Mouse (Mus musculus) liver, adult 2 months (tissue): ENCODE data around the gene Siglec1. TPM values are rescaled to one million over a fixed set of nuclear protein-coding genes. Genes with fewer than 3 reads are reported as not detected.
A peak's percentile ranks its signal among the peaks of the same experiment; 100 is the strongest.

Experiments
- DNase-seq: peaks from one replicate; pipeline ENCODE4 v3.0.0-alpha.2; 2011; ENCODE audit warnings: low read depth, low spot score; ENCODE audit errors: extremely low read depth
- H3K27ac ChIP-seq: fragments of 200-500 bp; replicated peaks from 2 replicates; pipeline ENCODE4 v1.5.1; 2012; ENCODE audit warnings: low read depth, mild to moderate bottlenecking, control low read depth, inconsistent platforms, low read length; ENCODE audit not compliant: insufficient read depth
- H3K27me3 ChIP-seq: fragments of 200-500 bp; 2 replicates; pipeline ENCODE4 v1.6.1; 2012; ENCODE audit warnings: mild to moderate bottlenecking, moderate library complexity, low read length, inconsistent platforms; ENCODE audit not compliant: control insufficient read depth, insufficient read depth
- H3K36me3 ChIP-seq: fragments of 200-500 bp; 2 replicates; pipeline ENCODE4 v1.6.1; 2012; ENCODE audit warnings: low read length, inconsistent platforms; ENCODE audit not compliant: control insufficient read depth, insufficient read depth
- H3K4me1 ChIP-seq: fragments of 200-500 bp; 2 replicates; pipeline ENCODE4 v1.6.1; 2011; ENCODE audit warnings: low read length; ENCODE audit not compliant: control insufficient read depth, insufficient read depth
- H3K4me3 ChIP-seq: fragments of 200-500 bp; 2 replicates; pipeline ENCODE4 v1.5.1; 2011; ENCODE audit warnings: low read depth, mild to moderate bottlenecking, control low read depth, low read length, moderate library complexity; ENCODE audit not compliant: insufficient read depth
- H3K79me2 ChIP-seq: fragments of 200-500 bp; 2 replicates; pipeline ENCODE4 v1.6.1; 2012; ENCODE audit warnings: inconsistent platforms, mild to moderate bottlenecking, low read length, moderate library complexity; ENCODE audit not compliant: control insufficient read depth, insufficient read depth
- H3K9ac ChIP-seq: fragments of 200-500 bp; 2 replicates; pipeline ENCODE4 v1.6.1; 2012; ENCODE audit warnings: low read depth, mild to moderate bottlenecking, control low read depth, inconsistent platforms, low read length
- CTCF ChIP-seq: fragments of 200-500 bp; IDR thresholded peaks from 2 replicates; pipeline ENCODE4 v1.5.1; 2011; ENCODE audit warnings: low read depth, low read length, control low read depth
- POLR2A ChIP-seq: fragments of 200-500 bp; IDR thresholded peaks from 2 replicates; pipeline ENCODE4 v1.6.1; 2011; ENCODE audit warnings: low read length, control low read depth; ENCODE audit not compliant: insufficient read depth; ENCODE audit errors: extremely low read depth
- WGBS: fragments of 180-500 bp; shearing (Covaris S2); methylation state at CpG from one replicate; pipeline ENCODE4 v1.1.7; 2018; 5-methylcytosine and 5-hydroxymethylcytosine counted together
- polyA plus RNA-seq: library from polyadenylated mRNA; depleted of rRNA; stranded (reverse); fragments of >200 nt; gene quantifications from 2 replicates; pipeline ENCODE4 v1.2.3, GENCODE M21; 2012
- total RNA-seq: library from RNA; depleted of rRNA; stranded (reverse); fragments of >200 nt; gene quantifications from 2 replicates; pipeline ENCODE4 v1.2.3, GENCODE M21; 2014

Gene Siglec1
- total and polyA plus RNA-seq, 2 experiments, result 4.5 to 9.9 TPM

DNA sequence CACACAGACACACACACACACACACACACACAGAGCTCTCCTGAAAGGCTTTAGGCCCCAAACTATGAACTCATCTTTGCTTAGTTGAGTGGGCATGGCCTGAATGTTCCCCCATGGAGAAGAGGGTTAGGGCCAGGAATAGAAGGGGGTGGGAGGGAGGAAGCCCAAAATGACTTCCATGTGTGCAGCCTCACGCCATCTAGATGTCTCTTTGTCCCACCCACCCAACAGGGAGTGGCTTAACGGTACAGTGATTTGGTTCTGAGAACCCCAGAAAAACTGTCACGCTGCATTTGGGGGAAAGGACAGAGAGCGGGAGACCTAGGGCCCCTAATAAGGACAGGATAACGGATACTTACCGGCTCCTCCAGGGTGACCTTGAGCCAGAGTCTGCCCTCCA is 25.8 kb downstream of the Siglec1 start:
- 82% methylated on average over 6 of the region's 6 CpGs for WGBS

DNA sequence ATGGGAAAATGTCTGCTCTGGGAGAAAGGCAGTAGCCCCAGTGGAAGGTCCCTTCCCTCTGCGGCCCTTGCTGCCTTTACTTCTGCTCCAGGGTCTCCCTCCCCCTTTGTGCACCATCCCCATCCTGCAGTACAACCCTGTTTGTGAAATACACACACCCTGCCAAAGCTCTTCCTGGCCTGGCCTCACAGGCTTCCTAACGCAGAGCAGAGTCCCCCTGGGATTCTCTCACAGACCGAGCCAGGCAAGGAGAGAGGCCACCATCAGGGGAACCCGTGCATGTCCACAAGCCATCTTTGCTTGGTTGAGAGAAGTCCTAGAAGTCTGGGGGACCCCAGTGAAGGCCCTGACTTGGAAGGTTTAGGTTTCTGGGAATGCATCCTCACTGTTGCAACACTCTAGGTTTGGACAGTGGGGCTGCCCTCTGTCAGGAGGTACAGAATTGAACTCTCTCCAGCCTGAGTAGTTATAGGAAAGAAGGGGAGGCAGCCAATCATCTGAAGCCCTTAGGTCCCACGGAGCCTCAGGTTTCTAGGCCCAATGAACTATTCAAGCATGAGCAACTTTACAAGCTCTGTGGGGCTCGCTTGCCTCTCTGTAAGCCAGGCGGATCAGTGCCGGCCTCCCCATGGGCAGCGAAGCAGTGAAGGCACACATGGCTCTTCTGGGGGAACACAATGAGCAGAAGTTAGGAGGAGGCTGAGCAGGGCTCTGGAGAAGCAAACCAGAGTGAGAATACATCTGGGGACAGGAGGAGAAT is 26.6 kb downstream of the Siglec1 start:
- Histone ChIP-seq H3K9ac (no peak overlapping the region), H3K36me3 (no peaks in the 10 kb centered on the region), H3K4me1 (no peaks in the 10 kb centered on the region), H3K79me2 (no peaks in the 10 kb centered on the region), H3K27ac (no peak overlapping the region), H3K27me3 (peaks cover 6% of the 10 kb centered on the region), H3K4me3 (no peak overlapping the region)
- TF ChIP-seq POLR2A, result no peak
- DNase-seq, result no peak
- 80% methylated on average over 9 of the region's 9 CpGs for WGBS

More for the DNA sequence above, 25.8 kb downstream of the Siglec1 start:
- Histone ChIP-seq H3K9ac (no peak overlapping the region), H3K79me2 (no peaks in the 10 kb centered on the region), H3K4me3 (no peak overlapping the region), H3K36me3 (no peaks in the 10 kb centered on the region), H3K27me3 (no peaks in the 10 kb centered on the region; the same call in 1 of the 2 replicates), H3K27ac (no peak overlapping the region), H3K4me1 (no peaks in the 10 kb centered on the region)
- DNase-seq, result no peak
- TF ChIP-seq POLR2A, result no peak
- no peak for TF ChIP-seq CTCF

DNA sequence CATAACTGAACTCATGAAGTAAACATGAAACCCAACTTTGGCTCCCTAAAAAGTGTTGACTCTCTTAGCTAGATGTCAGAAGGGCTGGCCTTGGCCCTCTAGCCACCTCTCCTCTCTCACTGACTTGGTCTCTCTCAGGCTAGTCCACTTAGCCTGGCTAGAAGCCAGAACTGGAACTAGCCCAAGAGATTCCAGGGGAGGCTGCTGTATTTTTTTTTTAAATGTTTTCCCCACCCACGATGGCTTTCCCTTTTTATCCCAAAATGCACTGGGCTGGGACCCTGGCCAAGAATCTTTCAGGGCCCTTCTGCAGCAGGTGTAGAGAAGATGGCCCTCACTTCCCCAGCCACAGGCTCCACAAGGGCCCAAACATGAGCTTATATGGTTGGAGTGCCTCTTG is 27.2 kb downstream of the Siglec1 start:
- peak; percentile 28 for DNase-seq
- Histone ChIP-seq H3K36me3 (no peaks in the 10 kb centered on the region), H3K9ac (no peak overlapping the region), H3K27me3 (peaks cover 10% of the 10 kb centered on the region), H3K4me3 (no peak overlapping the region), H3K79me2 (no peaks in the 10 kb centered on the region), H3K4me1 (no peaks in the 10 kb centered on the region), H3K27ac (no peak overlapping the region)
- TF ChIP-seq CTCF (no peak), POLR2A (no peak)
- WGBS, result 0% methylated on average over 1 of the region's 1 CpGs

DNA sequence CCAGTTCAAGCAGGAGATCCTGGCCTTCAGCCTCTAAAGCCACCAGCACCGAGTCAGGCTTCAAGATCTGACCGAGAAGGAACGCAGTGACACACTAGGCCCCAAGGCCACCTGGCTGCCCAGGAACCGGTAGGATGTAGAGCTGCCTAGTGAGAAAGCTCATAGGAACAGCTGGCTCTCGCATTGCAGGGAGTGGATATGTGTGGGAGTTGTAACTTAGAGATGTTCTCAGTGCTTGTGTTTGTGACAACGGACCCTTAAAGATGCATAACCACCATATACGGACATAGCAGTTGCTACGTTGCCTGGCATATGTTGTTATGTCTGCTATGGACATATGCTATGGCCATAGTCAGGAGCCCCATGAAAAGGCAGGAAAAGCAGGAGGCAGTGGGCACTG is 27.9 kb downstream of the Siglec1 start:
- no peaks in the 10 kb centered on the region for H3K4me1 ChIP-seq
- DNase-seq, result no peak
- WGBS, result 95% methylated on average over 8 of the region's 8 CpGs

DNA sequence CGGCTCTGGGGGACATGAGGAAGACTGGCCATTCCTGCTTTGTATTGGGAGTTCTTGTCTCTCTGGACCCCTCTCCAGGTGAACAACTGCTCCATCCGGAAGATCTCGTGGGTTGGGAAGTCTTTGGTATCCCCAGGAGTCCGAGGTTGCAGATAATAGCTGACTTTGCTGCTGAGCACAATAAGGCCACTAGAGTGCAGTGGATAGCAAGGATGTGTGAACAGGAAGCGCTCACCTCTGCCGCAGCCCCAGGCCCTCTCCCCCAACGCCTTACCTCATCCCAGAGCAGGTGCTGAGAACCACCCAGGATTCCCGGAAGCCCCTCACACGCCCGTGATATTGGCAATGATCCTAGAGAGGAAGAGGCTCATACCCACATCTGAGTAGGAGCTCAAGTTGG is 30.4 kb downstream of the Siglec1 start:
- H3K36me3 ChIP-seq, result no peaks in the 10 kb centered on the region
- peak; percentile 8 for DNase-seq
- peaks cover 10% of the 10 kb centered on the region for H3K27me3 ChIP-seq
- H3K4me3 ChIP-seq, result no peak overlapping the region
- H3K9ac ChIP-seq, result no peak overlapping the region
- no peaks in the 10 kb centered on the region for H3K79me2 ChIP-seq
- 7% methylated on average over 10 of the region's 10 CpGs for WGBS
- TF ChIP-seq POLR2A (no peak), CTCF (peak; percentile 57)
- no peaks in the 10 kb centered on the region for H3K4me1 ChIP-seq
- H3K27ac ChIP-seq, result no peak overlapping the region

More for the DNA sequence above, 27.9 kb downstream of the Siglec1 start:
- no peak overlapping the region for H3K9ac ChIP-seq
- no peak overlapping the region for H3K27ac ChIP-seq
- no peak overlapping the region for H3K4me3 ChIP-seq
- H3K27me3 ChIP-seq, result peaks cover 10% of the 10 kb centered on the region
- H3K79me2 ChIP-seq, result no peaks in the 10 kb centered on the region
- TF ChIP-seq POLR2A (no peak), CTCF (no peak)
- no peaks in the 10 kb centered on the region for H3K36me3 ChIP-seq

DNA sequence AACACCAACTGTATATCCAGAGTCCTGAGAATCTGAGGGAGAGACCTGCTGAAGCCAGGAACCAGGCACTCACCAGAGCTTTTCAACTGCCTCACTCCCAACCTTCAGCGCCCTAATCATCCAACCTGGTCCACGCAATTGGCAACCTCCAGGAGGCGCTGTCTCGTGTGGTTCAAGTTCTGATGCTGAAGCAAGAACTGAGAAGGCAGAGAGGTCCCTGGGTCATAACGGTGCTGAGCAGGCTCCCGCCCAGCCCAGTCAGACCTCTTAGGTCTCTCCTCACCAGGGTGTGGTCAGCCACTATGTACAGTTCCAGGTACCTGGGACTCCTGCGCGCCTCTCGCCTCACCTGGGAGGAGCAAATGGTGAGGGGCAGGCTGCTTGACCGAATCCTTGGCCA is 30.9 kb downstream of the Siglec1 start:
- TF ChIP-seq POLR2A, result no peak
- TF ChIP-seq CTCF, result peak; percentile 78
- H3K27me3 ChIP-seq, result peaks cover 10% of the 10 kb centered on the region
- peak; percentile 11 for DNase-seq
- H3K36me3 ChIP-seq, result no peaks in the 10 kb centered on the region
- H3K27ac ChIP-seq, result no peak overlapping the region
- 12% methylated on average over 10 of the region's 10 CpGs for WGBS
- no peak overlapping the region for H3K4me3 ChIP-seq
- H3K4me1 ChIP-seq, result no peaks in the 10 kb centered on the region
- H3K9ac ChIP-seq, result no peak overlapping the region
- H3K79me2 ChIP-seq, result no peaks in the 10 kb centered on the region
